Mouse (Mus musculus) adrenal gland, adult 8-10 months (tissue): ENCODE data around the gene Pparg. TPM values are rescaled to one million over a fixed set of nuclear protein-coding genes. Genes with fewer than 3 reads are reported as not detected.

Experiments used
- DNase-seq: peaks from one replicate; pipeline ENCODE4 v3.0.0; 2022
- total RNA-seq, 4 experiments: library from RNA; stranded (reverse); gene quantifications; 2 replicates each; pipeline ENCODE4 v1.2.4; 2022

Pparg gene
- 10 to 100 TPM; 15.0 to 49.3 (median 27.3) TPM for total RNA-seq

DNA sequence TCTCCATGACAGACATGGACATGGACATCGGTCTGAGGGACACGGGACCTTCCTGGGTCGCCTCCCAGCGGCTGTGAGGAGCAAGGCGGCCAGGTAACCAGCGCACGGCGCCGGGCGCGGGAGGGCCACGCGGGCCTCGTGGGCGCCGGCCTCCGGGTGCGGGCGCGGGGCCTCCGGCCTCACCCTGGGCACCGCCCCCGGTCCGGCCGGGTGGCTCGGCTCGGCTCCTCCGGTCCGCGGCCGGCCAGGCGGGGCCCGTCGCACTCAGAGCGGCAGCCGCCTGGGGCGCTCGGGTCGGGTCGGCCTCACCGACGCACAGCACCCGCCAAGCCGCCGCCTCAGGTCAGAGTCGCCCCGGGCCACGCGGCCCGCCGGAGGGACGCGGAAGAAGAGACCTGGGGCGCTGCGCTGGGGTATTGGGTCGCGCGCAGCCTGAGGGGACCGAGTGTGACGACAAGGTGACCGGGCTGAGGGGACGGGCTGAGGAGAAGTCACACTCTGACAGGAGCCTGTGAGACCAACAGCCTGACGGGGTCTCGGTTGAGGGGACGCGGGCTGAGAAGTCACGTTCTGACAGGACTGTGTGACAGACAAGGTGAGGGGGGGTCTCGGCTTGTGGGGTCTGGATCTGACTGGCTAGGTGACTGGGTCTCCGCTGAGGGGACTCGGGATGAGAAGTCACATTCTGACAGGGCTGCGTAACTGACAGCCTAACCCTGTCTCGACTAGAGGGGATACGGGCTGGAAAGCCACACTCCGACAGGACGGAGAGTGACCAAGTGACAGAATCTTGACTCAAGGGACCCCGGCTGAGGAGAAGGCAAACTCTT is at the start of gene Pparg:
Gene Pparg, plus strand, starts transcription at position 176 of the 830 bp plus-strand sequence.
- DNase-seq = peak; percentile 20

DNA sequence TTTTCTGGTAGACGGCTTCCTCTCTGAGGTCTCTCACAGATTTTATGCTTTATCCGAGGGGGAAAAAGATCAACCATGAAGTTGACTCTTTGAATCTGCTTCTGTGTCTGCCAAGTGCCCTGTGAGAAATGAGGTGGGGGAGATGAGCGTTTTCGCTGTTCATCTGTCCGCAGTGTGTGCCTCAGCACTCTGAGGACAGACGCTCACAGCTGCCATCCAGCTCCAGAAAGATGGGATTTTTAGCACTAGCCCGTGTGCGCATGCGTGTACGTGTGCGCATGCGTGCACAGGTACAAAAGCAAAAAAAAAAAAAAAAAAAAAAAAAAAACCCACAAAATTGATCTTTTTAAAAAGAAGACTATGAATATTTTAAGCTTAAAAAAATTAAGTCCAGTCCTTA is 48.0 kb upstream of the Pparg start:
- no peak for DNase-seq

DNA sequence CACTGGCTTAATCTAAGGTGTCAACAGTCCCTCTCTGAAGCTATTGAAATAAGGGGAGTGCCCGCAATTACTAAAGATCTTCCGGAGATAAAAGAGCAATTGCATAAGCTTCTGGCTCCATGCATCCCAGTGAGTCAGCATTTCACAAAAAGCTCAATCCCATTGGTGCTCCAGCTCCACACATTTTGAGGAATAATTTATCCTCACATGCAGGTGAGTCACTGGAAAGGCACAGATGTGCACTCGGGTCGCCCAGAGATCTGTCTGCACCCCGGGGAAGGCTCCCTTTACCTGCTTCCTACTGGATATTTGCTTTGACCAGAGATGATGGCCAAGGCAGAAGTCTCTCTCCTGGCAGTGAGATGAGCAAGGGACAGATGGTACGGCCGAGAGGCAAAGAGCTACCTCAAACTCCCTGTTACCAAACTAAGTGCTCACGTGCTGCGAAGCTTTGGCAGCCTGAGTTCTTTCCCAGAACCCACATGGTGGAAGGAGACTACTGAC is 47.5 kb upstream of the Pparg start:
- DNase-seq = no peak

DNA sequence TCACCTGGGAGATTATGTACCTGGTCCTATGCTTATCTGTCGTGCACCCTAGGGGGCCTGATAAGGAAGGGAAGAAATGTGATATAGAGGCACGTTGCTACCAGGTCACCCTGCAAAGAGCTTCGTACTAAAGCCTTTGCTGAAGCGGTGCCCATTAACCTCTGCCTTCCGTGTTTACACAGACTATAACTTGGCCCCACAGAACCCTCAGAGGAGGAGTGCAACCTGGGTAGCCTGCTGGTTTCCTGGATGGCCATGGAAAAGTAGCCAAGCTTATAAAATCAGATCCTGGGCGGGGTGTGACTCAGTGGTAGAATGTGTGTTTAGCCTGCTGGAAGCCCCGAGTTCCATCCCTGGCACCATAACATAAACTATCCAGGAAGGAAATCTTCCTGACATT is 46.8 kb upstream of the Pparg start:
- DNase-seq = no peak

DNA sequence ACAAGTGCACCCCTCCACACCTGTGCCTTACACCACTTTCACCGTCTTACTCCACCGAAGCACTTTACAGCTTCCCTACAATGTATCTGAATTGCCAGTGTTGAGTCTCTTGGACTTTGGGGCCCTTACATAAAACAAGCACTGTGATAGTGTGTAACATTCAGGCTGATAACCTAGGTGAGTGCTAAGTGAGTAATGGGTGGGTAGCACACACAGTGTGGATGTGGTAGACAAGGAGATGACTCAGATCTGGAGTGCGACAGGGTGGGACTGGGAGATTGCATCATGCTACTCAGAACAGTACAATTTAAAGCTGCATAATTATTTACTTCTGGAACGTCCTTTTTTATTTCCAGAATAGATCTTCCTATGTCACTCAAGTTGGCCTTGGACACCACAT is 45.0 kb upstream of the Pparg start:
- no peak for DNase-seq

DNA sequence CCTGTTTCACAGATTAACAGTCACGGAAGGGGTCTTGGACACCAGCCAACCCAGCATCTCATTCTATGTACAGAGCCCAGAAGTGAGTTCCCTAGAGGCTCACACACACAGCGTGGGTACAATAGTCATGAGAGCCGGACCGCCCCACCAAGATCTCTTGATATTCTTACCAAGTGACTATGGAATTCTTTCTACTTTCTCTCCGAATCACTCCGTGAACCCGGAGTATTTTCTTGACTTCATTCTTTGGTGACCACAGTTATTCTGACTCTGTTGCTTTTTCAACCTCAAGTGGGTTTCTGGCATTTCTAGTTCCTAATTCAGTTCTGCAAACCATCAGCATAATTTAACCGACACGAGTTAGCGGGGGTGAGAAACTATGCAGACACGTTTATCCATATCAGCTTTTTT is 43.9 kb upstream of the Pparg start:
- no peak for DNase-seq

DNA sequence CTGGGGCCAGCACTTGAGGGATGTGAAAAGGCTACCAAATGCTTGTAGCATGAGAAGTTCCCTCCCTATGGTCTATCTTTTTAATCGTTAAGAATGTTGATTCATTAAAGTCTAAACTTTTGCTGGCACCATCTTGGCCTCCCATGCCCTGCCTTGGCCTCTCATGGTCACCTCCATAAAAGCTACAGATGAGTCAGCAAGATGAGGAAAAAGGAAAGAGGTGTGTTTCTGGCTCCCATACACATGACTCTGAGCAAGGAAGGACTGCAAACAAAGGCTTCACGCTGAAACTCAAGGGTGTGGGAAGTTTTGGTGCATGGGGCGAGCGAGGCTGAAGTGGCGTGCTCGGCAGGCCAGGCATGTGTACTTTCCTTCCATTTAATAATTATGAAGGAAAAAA is 41.9 kb upstream of the Pparg start:
- no peak for DNase-seq

DNA sequence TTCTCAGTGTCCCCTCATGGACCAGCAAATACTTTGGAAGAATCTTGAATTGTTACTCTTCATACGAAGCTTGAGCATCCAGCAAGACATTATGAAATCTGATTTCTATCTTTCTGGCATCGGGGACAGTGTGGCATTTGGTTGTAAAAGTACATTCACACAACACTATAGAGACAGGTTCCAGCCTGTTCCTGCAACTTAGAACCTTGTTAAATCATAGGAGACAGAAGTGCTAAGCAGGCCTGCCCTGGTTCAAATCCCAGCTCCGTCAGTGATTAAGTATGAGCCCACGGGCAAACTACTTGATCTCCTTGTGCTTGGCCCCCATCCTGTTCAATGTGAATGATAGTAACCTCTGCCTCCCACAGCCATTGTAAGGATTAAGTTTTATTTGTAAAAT is 41.1 kb upstream of the Pparg start:
- no peak for DNase-seq

DNA sequence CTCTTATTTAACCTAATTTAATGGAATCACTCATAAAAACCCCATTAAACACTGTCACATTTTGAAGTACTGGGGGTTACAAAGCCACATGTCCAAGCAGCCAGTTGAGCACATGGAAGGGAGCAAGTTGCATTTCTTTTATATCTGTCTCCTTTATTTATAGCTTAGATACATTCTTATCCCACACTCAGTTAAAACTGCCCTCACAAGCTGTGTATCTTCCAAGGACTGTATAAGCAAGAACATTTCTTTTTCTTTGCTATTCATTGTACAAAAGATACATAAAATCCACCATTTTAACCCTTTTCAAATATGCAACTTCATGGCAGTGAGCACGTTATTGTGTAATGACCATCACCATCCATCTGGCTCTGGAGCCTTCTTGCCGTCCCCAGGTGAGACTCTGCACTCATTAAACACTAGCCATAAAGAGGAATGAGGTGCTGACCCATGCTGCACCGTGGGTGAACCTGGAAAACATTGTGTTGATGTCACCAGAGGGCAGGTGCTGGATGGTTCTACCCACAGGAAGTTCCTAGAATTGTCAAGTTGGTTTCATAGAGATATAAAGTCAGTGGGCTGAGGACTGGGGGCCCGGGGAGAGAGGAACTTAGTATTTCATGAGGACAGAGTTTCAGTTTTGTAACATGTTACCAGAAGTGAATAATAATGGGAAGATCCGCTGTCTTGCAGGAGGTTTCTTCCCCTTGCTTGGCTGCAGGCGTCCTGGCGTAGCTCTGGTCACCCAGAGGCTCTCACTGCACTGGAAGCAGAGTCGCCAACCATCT is 39.6 kb upstream of the Pparg start:
- DNase-seq = no peak

DNA sequence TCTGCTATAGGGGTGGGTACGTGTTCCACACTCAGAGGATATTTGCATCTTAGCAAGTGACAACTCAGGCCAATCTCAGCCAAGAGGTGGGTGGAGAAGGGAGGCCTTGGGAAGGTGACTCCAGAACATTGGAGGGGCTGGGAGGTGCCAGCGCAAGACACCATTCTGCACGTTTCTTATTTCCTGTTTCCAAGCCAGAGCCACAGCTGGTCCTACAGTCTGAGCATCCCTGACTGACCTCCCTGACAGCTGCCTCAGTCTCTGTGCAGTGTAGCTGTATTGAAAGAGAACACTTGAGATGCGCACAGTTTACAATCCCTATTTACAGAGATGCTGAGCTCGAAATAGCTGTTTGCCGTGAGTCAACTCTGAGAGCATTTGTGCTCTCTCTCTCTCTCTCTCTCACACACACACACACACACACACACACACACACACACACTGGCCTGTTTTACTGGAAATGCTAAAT is 38.8 kb upstream of the Pparg start:
- DNase-seq = no peak

DNA sequence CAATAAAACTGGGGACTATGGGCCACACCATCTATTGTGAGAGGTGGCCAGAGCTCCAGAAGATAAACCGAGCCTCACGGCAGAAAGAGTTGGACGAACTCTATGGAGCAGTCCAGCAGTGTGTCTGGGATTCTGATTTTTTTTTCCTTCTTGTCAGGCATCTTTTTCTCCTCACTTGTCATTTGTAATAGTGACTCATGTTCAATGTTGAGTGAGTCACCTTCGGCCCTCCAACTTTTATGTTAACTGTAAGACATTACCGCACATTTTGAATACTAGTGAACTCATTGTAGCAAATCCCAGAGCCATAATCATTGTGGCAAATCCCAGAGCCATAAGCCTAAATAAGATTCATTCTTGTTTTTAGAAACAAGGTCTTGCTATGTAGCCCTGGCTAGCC is 37.8 kb upstream of the Pparg start:
- DNase-seq = no peak

DNA sequence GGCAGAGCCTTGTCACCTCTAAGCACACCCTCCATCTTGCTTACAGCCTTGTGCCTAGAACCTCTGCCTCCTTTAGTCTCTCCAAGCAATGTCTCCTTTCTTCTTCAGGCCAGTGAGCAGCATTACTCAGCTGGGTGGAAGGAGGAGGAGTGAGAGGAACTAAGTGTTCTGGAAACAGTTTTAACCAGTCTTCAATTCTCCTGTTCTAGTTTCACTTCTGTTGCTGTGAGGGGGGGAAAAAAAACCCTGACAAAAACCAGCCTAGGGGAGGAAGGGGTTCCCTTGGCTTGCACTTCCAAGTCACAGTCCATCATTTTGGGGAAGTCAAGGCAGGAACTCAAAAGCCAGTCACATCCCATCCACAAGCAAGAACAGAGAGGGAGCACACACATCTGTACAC is 29.8 kb upstream of the Pparg start:
- no peak for DNase-seq

DNA sequence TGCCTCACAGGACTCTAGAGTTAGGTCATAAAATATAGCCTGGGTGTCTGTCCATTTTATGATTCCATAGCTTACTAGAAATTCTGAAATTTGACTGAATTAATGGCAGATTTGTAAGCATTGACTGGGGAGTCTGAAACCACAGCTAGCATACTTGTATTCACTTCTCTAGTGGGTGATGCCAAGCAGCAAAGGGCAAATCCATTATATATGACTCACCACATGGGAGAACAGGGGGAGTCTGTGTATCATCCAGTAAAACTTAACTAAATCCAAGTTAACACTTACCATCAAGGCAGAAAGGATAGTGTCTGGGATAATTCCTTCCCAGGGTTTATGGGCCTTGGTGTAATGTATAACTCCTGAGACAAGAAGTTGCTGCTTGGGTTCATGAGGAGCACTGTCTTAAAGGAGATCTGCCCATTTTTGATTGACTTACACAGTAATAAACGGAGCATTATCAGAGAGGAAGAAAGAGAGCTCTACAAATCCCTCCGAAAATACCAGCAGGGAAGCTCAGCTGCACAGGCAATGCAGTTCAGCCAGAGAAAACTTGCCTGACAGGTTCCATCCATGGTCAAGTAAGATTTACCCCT is 27.6 kb upstream of the Pparg start:
- DNase-seq = no peak

DNA sequence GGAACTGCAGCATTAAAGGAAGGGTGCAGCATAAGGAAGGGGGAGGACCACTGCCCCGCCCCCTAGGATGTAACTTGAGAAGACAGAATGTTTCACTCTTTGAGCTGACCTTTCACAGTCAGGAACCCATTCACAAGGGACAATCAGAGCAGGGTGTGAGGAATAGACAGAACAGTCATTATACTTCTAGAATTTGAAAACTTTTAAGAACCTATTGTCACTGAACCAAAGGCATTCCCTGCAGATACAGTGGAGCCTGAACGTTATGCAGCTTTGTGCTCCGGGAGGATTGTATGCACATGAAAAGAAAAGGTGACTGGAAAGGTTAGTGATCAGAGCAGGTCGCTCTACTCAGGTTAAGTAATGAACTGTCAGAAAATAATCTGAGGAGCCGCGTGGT is 25.2 kb upstream of the Pparg start:
- DNase-seq = no peak

DNA sequence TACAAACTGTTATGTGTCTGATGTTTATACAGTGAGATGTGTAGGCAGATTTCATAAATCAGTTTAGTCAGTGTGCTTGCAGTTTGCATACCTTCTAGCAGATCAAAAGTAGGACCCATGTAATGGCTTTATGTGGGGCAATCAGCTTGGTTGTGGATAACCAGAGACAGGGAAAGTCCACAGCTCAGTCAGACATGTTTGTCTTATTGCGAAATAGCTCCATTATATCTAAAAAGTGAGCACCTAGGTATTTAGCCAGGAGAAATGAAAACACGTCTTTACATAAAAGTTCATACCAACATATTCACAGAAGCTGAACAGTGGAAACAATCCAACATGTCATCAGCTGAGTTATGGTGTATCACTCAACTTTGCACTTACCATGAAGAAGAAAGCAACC is 20.7 kb upstream of the Pparg start:
- no peak for DNase-seq

DNA sequence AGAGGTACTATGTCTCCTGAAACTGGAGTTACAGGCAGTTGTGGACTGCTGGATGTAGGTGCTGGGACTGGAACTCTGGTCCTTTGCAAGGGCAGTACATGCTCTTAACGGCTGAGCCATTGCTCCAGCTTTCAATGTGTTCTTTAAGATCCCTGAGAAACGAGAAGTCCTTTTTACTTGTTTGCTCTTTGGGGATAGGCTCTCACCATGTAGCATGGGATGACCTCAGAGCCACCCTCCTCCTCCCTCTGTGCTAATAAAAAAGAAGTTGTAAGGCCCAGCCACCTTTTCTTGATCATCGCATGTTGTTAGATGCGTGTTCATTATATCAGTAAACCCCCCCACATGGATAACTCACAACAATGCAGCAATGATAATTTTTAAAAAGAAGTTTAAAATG is 17.7 kb upstream of the Pparg start:
- no peak for DNase-seq

DNA sequence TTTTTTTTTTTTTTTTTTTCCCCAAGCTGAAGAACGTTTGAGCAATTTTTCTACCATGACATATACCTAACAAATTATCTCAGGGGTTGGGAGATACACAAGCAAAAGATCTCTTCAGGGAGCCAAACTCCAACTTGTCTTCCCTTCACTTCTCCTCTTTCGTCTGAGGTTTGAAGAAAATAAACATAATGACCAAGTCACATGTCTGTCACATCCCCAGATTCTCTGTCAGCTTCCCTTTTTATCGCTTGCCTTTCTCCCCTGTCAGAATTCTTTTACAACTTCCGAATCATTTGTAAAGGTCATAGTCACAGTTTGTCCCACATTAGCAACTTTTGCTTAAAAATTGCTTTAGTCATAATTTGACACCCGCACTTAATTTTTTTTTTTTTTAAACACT is 17.2 kb upstream of the Pparg start:
- DNase-seq = no peak

DNA sequence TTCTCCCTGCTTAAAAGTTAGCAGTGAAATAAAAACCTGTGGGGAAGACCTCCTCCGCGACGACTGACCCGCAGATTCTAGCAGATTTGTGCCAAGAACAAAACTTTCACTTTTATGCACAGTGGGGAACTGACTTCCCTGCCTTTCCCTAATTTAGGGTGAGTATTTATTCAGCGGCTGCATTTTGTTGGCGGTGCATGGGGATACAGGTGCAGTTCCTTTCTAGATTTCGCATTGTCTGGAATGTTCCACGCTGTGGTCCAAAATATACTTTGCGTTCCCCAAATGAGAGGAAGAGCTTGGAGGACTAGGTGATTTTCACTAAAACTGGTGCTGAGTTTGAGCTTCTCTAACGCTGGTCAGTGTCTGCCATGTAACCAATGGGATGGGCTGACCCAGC is 16.6 kb upstream of the Pparg start:
- DNase-seq = no peak

DNA sequence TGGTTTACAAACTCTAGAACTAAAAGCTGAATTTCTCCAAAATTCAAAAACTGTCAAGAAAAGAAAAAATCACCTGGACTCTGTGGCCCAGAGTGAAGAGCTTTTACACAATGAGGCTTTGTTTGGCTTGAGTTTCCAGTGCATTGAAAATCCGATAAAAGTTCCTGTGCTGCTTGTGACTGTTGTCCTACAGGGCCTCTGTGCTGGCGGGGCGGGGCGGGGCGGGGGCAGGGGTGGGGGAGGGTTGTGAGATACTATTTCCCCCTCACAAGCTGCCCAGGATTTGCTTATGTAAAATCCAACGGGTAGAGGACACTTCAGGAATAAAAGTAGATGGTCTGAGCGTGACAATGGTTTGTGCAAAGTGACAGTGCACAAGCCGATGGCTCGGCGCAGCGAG is 16.2 kb upstream of the Pparg start:
- no peak for DNase-seq

DNA sequence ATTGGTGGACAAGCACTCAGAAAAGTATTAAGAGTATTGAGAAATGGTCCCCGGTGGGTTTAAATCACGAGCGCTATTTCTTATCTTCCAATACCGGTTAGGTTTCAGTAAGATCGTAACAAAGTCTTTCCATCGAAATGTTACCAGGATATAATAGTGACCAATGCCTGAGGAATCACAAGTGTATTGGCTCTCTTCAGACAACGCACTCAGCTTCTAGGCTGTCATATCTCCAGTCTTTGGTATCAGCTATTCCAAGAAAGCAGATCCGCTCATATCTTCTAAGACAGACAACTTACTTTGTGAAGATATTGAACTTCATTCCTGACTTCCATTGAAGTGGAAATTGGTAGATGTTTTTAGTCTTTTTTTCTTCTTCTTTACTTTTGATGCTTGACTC is 15.7 kb upstream of the Pparg start:
- DNase-seq = no peak

DNA sequence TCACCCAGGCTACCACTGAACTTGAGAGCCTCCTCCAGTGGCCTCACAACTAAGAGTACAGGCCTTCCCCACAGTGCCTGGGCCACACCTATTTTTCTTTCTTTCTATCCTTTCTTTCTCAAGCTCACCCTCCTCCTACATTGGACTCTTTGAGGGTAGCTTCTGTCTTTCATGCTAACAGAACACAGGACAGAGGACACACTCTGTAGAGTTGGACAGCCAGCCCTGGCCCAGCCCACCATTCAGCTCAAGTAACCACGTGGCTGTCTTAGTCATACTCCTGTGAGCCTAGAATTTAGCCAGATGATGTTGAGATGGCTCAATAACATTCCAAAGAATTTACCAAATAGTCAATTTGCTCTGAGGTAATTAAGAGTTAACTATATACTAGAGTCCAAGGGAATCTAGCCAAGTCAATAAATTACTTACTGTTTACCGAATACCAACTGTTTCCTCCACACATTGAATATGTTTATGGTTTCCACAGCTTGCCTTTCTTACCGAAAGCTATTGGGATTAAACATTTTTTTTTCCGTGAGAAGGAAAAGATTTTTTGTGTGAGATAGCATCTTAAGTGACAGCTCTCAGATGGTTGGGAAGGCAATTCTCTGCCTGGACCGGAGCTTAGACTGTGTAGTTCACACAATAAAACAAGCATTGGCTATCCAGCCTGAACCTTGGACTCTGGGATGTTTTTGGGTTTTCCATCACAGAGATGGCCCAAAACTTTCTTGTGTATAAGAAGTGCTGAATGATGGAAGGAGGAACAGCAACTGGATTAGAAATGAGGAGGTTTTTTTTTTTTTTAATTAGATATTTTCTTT is 10.9 kb upstream of the Pparg start:
- DNase-seq = no peak
